Mouse (Mus musculus) neutrophil, adult 5-6 weeks (primary cell): ENCODE measurements around the gene Hist1h3i. TPM values are rescaled to one million over a fixed set of nuclear protein-coding genes. Genes with fewer than 3 reads are reported as not detected.
A peak's percentile ranks its signal among the peaks of the same experiment; 100 is the strongest.

Source experiments
- ATAC-seq: fragments of 151-379, 151-347 bp; 2 replicates; pipeline ENCODE4 v1.8.0; 2017; ENCODE audit warnings: mild to moderate bottlenecking, moderate TSS enrichment; ENCODE audit not compliant: insufficient number of reproducible peaks, poor library complexity, low FRiP score, severe bottlenecking; ENCODE audit errors: extremely low read depth
- total RNA-seq: library from RNA; stranded (forward); fragments of 200-1000 nt; gene quantifications from 2 replicates; pipeline ENCODE4 v1.2.3, GENCODE M21; 2017

Hist1h3i gene
- total RNA-seq, 1 experiment from 2014 or later, result 3.8 TPM

DNA sequence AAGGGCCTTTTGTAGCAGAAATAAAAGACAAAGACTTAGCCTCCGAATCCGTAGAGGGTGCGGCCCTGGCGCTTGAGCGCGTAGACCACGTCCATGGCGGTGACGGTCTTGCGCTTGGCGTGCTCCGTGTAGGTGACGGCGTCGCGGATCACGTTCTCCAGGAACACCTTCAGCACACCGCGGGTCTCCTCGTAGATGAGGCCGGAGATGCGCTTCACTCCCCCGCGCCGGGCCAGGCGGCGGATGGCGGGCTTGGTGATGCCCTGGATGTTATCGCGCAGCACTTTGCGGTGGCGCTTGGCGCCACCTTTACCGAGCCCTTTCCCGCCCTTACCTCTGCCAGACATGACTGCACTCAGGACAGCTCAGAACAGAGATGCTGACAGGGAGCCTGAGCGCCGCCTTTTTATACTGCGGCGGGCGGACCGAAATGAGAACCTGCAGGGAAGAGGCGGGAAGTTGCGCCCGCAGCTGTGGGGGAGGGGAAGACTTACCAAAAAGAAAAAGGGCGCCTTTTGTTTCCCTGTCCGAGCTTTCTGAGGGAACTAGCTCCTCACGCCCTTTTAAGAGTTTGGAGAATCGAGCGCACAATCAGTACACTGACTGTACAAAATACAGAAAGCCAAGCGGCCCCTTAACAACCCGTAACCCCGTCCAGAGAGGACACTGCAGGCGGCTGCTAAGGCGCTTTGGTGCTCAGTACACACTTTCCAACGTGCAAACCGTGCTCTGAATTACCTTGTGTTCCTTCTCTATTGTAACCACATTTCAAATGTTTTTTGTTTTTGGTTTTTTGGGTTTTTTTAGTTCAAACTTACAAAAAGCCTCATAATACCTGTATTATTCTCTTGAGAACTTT lies 32.8 kb downstream of the Hist1h3i start, which contains the start of gene Hist1h4k:
Gene Hist1h4k, minus strand, starts transcription at position 347 of the 859 bp plus-strand sequence.
- peak; percentile 56 for ATAC-seq

DNA sequence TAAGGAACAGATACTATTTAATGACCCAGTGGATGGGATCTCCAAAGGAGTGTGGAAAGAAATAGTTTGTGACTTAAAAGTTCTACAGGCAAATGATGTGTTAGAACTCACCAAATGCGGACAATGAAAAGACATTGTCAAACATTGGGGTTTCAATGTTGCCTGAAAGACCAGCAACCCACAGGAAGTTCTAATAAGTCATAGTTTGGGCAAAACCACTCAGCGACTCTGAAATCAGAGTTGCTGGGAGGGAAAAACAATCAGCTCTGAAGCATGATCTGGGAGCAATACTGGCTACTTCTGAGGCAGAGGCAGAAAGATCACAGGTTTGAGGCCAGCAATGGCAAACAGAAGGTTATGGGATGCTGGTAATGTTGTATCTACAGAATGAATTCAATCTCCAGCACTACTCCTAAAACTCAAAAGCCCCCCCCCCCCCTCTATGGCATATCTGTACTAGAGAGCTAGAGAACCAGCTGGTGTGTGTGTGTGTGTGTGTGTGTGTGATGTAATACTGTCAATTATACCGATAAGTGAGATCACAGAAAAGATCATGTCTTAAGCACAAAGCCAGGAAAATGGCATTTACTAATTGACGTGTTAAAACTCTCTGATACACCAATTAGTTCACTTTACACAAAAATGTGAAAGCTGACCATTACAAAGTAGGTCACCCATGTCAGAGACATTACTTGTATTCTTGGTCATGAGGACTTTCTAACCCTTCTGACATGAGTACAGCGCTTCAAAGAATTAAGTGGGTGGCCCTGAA lies 33.6 kb downstream of the Hist1h3i start:
- no peak for ATAC-seq

DNA sequence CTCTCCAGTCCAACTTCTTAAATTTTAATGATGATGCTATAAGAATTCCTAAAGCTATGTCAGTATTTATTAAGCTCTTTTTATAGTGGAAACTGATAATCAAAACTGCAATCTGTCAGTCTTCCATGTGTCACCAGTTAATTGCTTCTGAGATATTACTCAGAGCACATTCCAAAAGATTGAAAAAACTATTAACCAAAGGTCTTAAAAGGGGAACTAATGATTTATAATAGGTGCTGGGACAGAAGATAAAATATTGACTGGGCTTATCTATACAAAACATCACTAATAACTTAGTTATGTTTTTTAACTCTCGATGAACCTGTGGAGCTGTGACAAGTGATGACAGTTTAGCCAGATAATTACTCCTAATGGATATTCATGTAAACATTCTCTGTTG lies 38.2 kb downstream of the Hist1h3i start:
- ATAC-seq, result no peak

GRCm38 (mm10) chr13:21734906-21735767 lies 48.0 kb downstream of the Hist1h3i start, which contains the start of gene Hist1h4j:
Hist1h4j (plus strand) TSS chr13:21735064.
- peak; percentile 55 for ATAC-seq

GRCm38 (mm10) chr13:21734010-21734905 lies 48.9 kb downstream of the Hist1h3i start:
- peak; percentile 81 for ATAC-seq

- ATAC-seq, result no peak
Measured at GRCm38 (mm10) chr13:21733466-21733865, 49.7 kb downstream of the Hist1h3i start.

Other genes starting within 250 kb of the Hist1h3i start
- not detected in 2 replicates for gene Olfr1366, start 240.6 kb downstream of the Hist1h3i start, total RNA-seq
- gene Olfr1535, start 223.5 kb downstream of the Hist1h3i start, total RNA-seq, result not detected in 2 replicates
- not detected in 2 replicates for gene Olfr1364, start 201.6 kb downstream of the Hist1h3i start, total RNA-seq
- gene Olfr1362, start 169.3 kb downstream of the Hist1h3i start, total RNA-seq, result not detected in 2 replicates
- gene Olfr11, start 140.9 kb downstream of the Hist1h3i start, total RNA-seq, result not detected in 2 replicates
- not detected in 2 replicates for gene Olfr1361, start 120.0 kb downstream of the Hist1h3i start, total RNA-seq
- gene Olfr1360, start 106.0 kb downstream of the Hist1h3i start, total RNA-seq, result not detected in 2 replicates
- not detected in 2 replicates for gene Olfr1359, start 85.3 kb downstream of the Hist1h3i start, total RNA-seq
- 14.4 and 16.0 TPM in 2 replicates for gene Hist1h2bl, start 67.2 kb downstream of the Hist1h3i start, total RNA-seq
- 351 and 359 TPM in 2 replicates for gene Hist1h2ai, start 66.9 kb downstream of the Hist1h3i start, total RNA-seq
- gene Hist1h3h, start 65.7 kb downstream of the Hist1h3i start, total RNA-seq, result 15.6 and 19.4 TPM in 2 replicates
- 6.6 and 8.0 TPM in 2 replicates for gene Hist1h2bm, start 61.3 kb downstream of the Hist1h3i start, total RNA-seq
- gene Hist1h4j, start 48.3 kb downstream of the Hist1h3i start, total RNA-seq, result 12.6 and 17.7 TPM in 2 replicates
- gene Hist1h4k, start 32.9 kb downstream of the Hist1h3i start, total RNA-seq, result 63.4 and 72.4 TPM in 2 replicates
- 70.6 and 79.9 TPM in 2 replicates for gene Hist1h2ak, start 29.5 kb downstream of the Hist1h3i start, total RNA-seq
- 99.6 and 105 TPM in 2 replicates for gene Hist1h2bn, start 29.2 kb downstream of the Hist1h3i start, total RNA-seq
- gene Hist1h1b, start 2.7 kb downstream of the Hist1h3i start, total RNA-seq, result 73.0 and 92.6 TPM in 2 replicates
- 46.4 and 80.8 TPM in 2 replicates for gene Hist1h2an, start 3.8 kb upstream of the Hist1h3i start, total RNA-seq
- 4.8 and 6.8 TPM in 2 replicates for gene Hist1h2bp, start 4.1 kb upstream of the Hist1h3i start, total RNA-seq
- gene Hist1h2bq, start 26.8 kb upstream of the Hist1h3i start, total RNA-seq, result 71.6 and 96.6 TPM in 2 replicates
- 88.7 TPM in 1 of 2 replicates, not detected in the other for gene Hist1h2ao, start 27.1 kb upstream of the Hist1h3i start, total RNA-seq
- gene Hist1h4m, start 28.4 kb upstream of the Hist1h3i start, total RNA-seq, result 341 and 383 TPM in 2 replicates
- gene Hist1h4n, start 48.8 kb upstream of the Hist1h3i start, total RNA-seq, result 171 and 217 TPM in 2 replicates
- 129 and 254 TPM in 2 replicates for gene Hist1h2ap, start 50.1 kb upstream of the Hist1h3i start, total RNA-seq
- gene Hist1h2br, start 50.4 kb upstream of the Hist1h3i start, total RNA-seq, result 63.3 and 83.2 TPM in 2 replicates
- gene Zfp184, start 161.7 kb upstream of the Hist1h3i start, total RNA-seq, result 0.49 and 2.6 TPM in 2 replicates
- gene Pom121l2, start 197.8 kb upstream of the Hist1h3i start, total RNA-seq, result not detected in 2 replicates
- 0.61 and 2.9 TPM in 2 replicates for gene Prss16, start 226.4 kb upstream of the Hist1h3i start, total RNA-seq